Mouse (Mus musculus): ENCODE data around the gene Skap1. TPM values are rescaled to one million over a fixed set of nuclear protein-coding genes. Genes with fewer than 3 reads are reported as not detected.
"Not testable (repeated sequence)": the region's sequence is repeated elsewhere in the genome, so short reads cannot be mapped to it uniquely, and the experiment has no call there.

Gene Skap1
- polyA plus RNA-seq, 1 experiment, result 3.3 TPM

GRCm38 (mm10) chr11:96694774-96695173 is 230.4 kb downstream of the Skap1 start:
- no peak for DNase-seq (ENCODE audit: low spot score)

- DNase-seq (ENCODE audit: low spot score), result no peak
These were observed 231.9 kb downstream of the Skap1 start for GRCm38 (mm10) chr11:96696168-96696727.

DNA sequence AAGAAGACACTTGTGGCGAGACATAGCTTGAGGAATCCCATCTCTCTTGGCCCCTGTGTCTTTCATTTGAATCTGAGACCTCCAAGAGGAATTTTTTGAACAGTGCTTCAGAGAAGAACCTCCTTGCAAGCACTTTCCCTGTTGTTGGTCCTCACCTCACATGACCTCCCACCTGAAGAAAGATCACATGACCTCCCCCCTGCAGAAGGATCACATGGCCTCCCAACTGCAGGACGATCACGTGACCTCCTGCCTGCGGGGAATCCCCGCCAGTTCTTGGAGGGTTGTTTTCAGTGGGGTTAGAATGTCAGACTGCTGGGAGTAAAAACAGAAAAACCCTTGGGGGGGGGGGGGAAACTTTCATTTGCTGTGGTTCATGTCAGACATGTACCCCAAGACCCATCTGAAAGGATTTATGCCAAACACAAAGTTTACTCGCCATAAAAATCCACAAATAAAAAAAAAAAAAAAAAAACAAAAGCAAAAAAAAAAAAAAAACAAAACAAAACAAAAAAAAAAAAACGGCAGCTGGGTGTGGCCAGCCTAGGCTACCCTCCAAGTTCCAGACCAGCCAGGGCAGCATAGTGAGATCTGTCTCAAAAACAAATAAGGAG is 232.6 kb downstream of the Skap1 start:
- no peak for DNase-seq (ENCODE audit: low spot score)

- DNase-seq (ENCODE audit: low spot score), result no peak
These were observed 233.1 kb downstream of the Skap1 start for GRCm38 (mm10) chr11:96697467-96697866.

DNA sequence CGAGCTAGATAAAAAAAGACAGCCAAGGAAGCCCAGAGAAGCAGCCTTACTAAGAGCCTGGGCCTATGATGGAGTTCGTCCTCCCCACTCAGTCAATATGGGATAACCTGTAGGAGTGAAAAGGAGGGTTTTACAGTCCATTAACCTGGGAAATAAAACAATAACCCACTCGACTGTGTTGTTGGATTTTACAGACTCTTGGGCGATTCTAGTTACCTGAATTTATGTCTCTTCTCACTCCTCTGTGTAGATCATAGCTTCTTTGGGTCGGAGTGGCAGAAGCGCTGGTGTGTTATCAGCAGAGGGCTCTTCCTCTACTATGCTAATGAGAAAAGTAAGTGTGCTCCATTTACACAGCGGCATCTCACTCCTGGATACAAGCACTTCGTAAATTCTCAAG is 239.4 kb downstream of the Skap1 start:
- no peak for DNase-seq (ENCODE audit: low spot score)

DNA sequence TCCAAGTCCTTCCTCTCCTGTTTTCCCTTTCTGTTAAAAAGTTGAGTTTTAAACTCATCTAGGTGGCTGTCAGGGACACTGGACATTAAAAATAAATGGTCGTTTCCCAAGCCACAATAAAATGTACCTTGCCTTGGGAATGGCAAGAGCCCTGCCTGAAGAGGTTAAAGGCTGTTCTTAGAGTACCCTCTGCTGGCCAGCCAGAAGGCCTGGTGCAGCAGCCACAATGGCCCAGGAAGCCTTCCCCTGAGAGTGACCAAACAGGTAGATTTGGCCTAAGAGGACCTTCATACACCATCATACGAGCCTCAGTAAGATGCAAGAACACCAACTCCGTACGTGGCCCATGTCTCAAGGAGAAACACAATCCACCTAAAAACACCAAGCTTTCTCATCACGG is 246.9 kb downstream of the Skap1 start:
- no peak for DNase-seq (ENCODE audit: low spot score)

- DNase-seq (ENCODE audit: low spot score), result no peak
These were observed 247.3 kb downstream of the Skap1 start for GRCm38 (mm10) chr11:96711670-96712069.

- no peak for DNase-seq (ENCODE audit: low spot score)
These were observed 249.0 kb downstream of the Skap1 start for GRCm38 (mm10) chr11:96713210-96714005.

GRCm38 (mm10) chr11:96714011-96714410 is 249.6 kb downstream of the Skap1 start:
- no peak for DNase-seq (ENCODE audit: low spot score)

GRCm38 (mm10) chr11:96715168-96715567 is 250.8 kb downstream of the Skap1 start:
- not testable (repeated sequence) for DNase-seq (ENCODE audit: low spot score)

DNA sequence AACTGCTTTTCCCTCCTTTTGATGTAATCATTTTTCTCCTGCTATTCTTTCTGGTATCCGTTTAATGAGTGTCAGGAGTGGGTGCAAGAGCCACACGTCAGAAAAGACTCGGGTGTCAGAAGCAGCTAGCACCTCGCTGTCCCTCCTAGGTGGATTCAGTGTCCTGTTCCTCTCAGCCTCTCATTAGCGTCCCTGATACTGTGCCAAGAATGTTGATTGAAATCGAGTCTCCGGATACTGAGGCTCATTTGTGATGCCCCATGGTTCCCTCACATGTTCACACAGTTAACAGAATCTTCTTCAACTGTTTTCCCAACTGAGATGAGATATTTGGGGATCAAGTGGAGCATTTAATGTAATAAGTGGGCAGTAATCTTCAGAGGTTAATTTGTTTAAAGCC is 254.2 kb downstream of the Skap1 start:
- DNase-seq (ENCODE audit: low spot score), result no peak

DNA sequence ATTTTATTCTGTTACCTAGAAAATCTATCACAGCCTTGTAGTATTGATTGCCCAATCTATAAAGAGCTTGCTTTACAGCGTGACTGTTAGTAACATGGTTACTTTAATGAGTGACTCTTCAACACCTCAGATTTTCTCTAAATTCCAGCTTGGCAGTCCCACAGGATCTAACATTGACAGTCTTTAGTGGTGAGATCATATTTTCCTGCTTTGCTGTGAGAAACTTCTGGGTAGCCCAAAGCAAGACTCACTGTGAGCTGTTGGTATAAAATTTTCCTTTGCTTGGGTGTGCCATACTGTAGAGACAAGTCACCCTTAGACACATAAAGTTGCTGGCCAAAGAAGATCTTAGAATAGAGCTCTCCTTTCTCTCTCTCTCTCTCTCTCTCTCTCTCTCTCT is 261.4 kb downstream of the Skap1 start:
- DNase-seq (ENCODE audit: low spot score), result no peak

- DNase-seq (ENCODE audit: low spot score), result no peak
These were observed 264.2 kb downstream of the Skap1 start for GRCm38 (mm10) chr11:96728577-96728976.

GRCm38 (mm10) chr11:96729462-96729861 is 265.1 kb downstream of the Skap1 start:
- DNase-seq (ENCODE audit: low spot score), result no peak

GRCm38 (mm10) chr11:96730327-96730726 is 265.9 kb downstream of the Skap1 start:
- no peak for DNase-seq (ENCODE audit: low spot score)

GRCm38 (mm10) chr11:96732657-96733056 is 268.3 kb downstream of the Skap1 start:
- DNase-seq (ENCODE audit: low spot score), result no peak

GRCm38 (mm10) chr11:96735908-96736307 is 271.5 kb downstream of the Skap1 start:
- no peak for DNase-seq (ENCODE audit: low spot score)

- DNase-seq (ENCODE audit: low spot score), result no peak
These were observed 272.0 kb downstream of the Skap1 start for GRCm38 (mm10) chr11:96736361-96736760.

- DNase-seq (ENCODE audit: low spot score), result no peak
These were observed 273.5 kb downstream of the Skap1 start for GRCm38 (mm10) chr11:96737673-96738471.

DNA sequence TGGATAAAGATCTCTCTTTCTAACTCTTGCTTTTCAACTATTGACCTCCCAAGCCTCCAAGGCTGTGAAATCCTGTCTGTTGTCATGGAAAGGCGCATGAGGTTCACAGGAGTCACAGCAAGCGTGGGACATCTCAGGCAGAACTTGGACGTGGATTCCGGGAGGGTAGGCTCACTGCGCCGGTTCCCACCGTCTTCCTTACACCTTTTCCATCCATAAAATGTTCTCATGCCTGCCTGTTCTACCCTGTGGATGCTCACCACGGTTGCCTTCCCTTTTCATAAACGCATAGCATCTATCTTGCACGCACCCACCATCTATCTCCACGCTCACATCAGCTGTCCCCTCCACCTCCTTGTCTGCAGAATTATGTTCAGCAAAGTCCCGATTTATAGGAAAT is 276.4 kb downstream of the Skap1 start:
- DNase-seq (ENCODE audit: low spot score), result no peak

- DNase-seq (ENCODE audit: low spot score), result no peak
These were observed 277.6 kb downstream of the Skap1 start for GRCm38 (mm10) chr11:96741995-96742394.

DNA sequence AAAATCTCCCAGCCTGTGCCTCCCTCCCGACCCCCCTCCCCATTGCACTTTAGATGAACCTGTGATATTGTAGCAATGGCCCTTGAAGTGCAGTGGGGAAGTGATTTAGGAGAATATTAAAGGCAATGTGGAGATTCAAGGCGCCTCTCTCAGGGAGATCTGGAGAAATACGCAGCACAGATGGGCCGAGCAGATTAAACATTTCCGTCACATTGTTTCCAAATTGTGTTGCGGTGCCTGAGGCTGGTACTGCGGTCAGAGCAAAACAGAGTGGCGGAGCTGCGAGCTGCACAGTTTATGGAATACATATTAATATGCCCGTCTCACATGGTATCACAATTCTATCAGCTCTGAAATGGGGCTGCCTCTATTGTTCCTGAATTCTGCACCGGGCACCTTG is 278.6 kb downstream of the Skap1 start:
- DNase-seq (ENCODE audit: low spot score), result no peak
